ENCODE assay signal across 8 mouse cellular contexts in the genomic region with DNA sequence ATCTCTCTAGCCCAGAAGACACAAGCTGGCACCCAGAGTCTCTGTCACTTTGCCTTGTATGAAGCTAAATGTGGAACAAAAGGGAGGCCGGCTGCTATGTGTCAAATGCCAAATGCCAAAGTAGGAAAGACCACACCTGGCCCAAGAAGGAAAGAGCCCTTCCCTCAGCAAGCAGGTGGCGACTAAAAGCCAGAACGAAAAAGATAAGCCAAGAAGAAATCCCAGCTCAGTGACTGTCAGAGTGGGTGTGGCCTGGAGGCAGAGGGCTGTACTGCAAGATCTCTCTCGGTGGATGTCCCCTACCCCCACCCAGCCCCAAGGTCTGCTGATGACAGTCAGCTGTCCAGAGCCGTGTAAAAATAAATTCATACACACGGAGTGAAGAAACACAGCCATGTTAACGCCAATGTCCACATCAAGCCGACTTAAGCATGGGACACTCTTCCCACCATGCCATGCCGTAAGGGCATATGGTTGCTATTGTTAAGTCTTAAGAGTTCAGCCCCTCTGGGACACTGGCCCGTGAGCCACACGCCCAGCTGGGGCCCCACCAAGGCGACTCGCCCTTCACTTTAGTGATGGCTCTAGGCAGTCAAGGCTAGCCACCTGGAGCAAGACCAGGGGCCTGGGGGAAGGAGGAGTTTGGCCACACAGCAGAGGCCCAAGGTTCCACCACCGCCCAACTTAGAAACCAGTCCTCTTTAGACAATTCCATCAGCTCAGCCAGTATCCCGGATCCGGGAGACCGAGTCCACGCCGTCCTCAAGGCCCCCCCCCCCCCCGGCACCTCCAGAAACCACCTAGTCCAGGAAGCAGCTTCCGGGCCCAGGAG. TPM values are rescaled to one million over a fixed set of nuclear protein-coding genes. Genes with fewer than 3 reads are reported as not detected.
DNase-seq lines count a peak whose midpoint lies in the region; ATAC-seq and TF ChIP-seq lines count a peak whose summit lies in the region.

No protein-coding gene starts in this region.

- no peak for DNase-seq in lung, adult 2 months
- DNase-seq in lung, postnatal 36 days, result no peak
- DNase-seq in adrenal gland, postnatal 36 days, result peak; percentile 82
- peak; percentile 64 to 75 for DNase-seq in kidney, postnatal 4 days
- no peak for DNase-seq in right cerebral cortex, postnatal 10 days (ENCODE audit: low spot score in 2 of 2)
- DNase-seq in ovary, postnatal 10 days (ENCODE audit: low spot score), result no peak

- H3K9ac ChIP-seq in midbrain, embryonic 15.5 days, result peak overlapping the region; percentile 98

- no peak for TF ChIP-seq POLR2A in lung, adult 2 months (IDR thresholded peaks at IDR 0.05; ENCODE audit: borderline replicate concordance, extremely low read depth, low read depth, low read length)

- no peak for TF ChIP-seq CTCF in lung, adult 2 months (IDR thresholded peaks at IDR 0.05; ENCODE audit: insufficient read depth, low read length)

- peak overlapping the region; percentile 92 for H3K4me2 ChIP-seq in midbrain, embryonic 15.5 days

- WGBS in lung, adult 2 months, result 2% methylated on average over 21 of the region's 21 CpGs
- WGBS in midbrain, embryonic 15.5 days, result 5% methylated on average over 21 of the region's 21 CpGs

- no peaks in the 10 kb centered on the region for H3K9me3 ChIP-seq in midbrain, embryonic 15.5 days

- H3K27me3 ChIP-seq in midbrain, embryonic 15.5 days (replicated peaks), result peaks cover 3% of the 10 kb centered on the region

- ATAC-seq in granulocyte monocyte progenitor cell, adult 5-6 weeks (replicated peaks; ENCODE audit: poor library complexity, severe bottlenecking), result peak; percentile 26
- ATAC-seq in midbrain, embryonic 15.5 days (replicated peaks), result peak; percentile 41

- peak overlapping the region; percentile 75 for H3K4me3 ChIP-seq in lung, adult 2 months (replicated peaks; ENCODE audit: extremely low read depth, low read depth, low read length)
- H3K4me3 ChIP-seq in midbrain, embryonic 15.5 days, result peak overlapping the region; percentile 96

- H3K27ac ChIP-seq in midbrain, embryonic 15.5 days, result peak overlapping the region; percentile 94

- peaks cover 11% of the 10 kb centered on the region; the same call in 1 of the 2 replicates for H3K36me3 ChIP-seq in midbrain, embryonic 15.5 days (replicated peaks)

- H3K4me1 ChIP-seq in lung, adult 2 months (ENCODE audit: control insufficient read depth, insufficient read depth, low read length), result peaks cover 39% of the 10 kb centered on the region
- H3K4me1 ChIP-seq in midbrain, embryonic 15.5 days, result peaks cover 55% of the 10 kb centered on the region

RNA-seq across cellular contexts. Expression of a gene that starts 1.7 kb away (rescaled TPM):
- 166 and 187 TPM in 2 replicates for polyA plus RNA-seq in lung, adult 2 months (2012; rRNA removed)
- total RNA-seq in adrenal gland, postnatal 36 days (2021), result 100 to 1,000 TPM; 256 to 378 TPM
- total RNA-seq in granulocyte monocyte progenitor cell, adult 5-6 weeks (2014; fragmentation: Nextera tagmentation), result 118 and 134 TPM in 2 replicates
- 73.9 and 101 TPM in 2 replicates for total RNA-seq in granulocyte monocyte progenitor cell, adult 5-6 weeks (2017)
- polyA plus RNA-seq in midbrain, embryonic 15.5 days (2015; fragmentation: Nextera tagmentation; extraction: Ambion mirVana), result 139 and 162 TPM in 2 replicates

RNA-seq across cellular contexts. Expression of a gene that starts 5.7 kb away (rescaled TPM):
- polyA plus RNA-seq in lung, adult 2 months (2012; rRNA removed), result 40.9 and 51.2 TPM in 2 replicates
- 1 to 10 TPM; 5.0 to 9.0 TPM for total RNA-seq in adrenal gland, postnatal 36 days (2021)
- total RNA-seq in granulocyte monocyte progenitor cell, adult 5-6 weeks (2014; fragmentation: Nextera tagmentation), result 1.0 and 5.4 TPM in 2 replicates
- 0.82 and 1.3 TPM in 2 replicates for total RNA-seq in granulocyte monocyte progenitor cell, adult 5-6 weeks (2017)
- 1.9 and 2.5 TPM in 2 replicates for polyA plus RNA-seq in midbrain, embryonic 15.5 days (2015; fragmentation: Nextera tagmentation; extraction: Ambion mirVana)

RNA-seq across cellular contexts. Expression of a gene that starts 28.5 kb away (rescaled TPM):
- polyA plus RNA-seq in lung, adult 2 months (2012; rRNA removed), result 58.6 and 66.5 TPM in 2 replicates
- 10 to 100 TPM; 45.4 to 46.9 TPM for total RNA-seq in adrenal gland, postnatal 36 days (2021)
- 113 and 231 TPM in 2 replicates for total RNA-seq in granulocyte monocyte progenitor cell, adult 5-6 weeks (2014; fragmentation: Nextera tagmentation)
- 339 TPM in 2 replicates for total RNA-seq in granulocyte monocyte progenitor cell, adult 5-6 weeks (2017)
- polyA plus RNA-seq in midbrain, embryonic 15.5 days (2015; fragmentation: Nextera tagmentation; extraction: Ambion mirVana), result 51.2 and 59.2 TPM in 2 replicates

RNA-seq across cellular contexts. Expression of a gene that starts 47.3 kb away (rescaled TPM):
- polyA plus RNA-seq in lung, adult 2 months (2012; rRNA removed), result 68.2 and 73.2 TPM in 2 replicates
- total RNA-seq in adrenal gland, postnatal 36 days (2021), result 10 to 100 TPM; 41.5 to 48.8 TPM
- total RNA-seq in granulocyte monocyte progenitor cell, adult 5-6 weeks (2014; fragmentation: Nextera tagmentation), result 1.6 and 9.2 TPM in 2 replicates
- total RNA-seq in granulocyte monocyte progenitor cell, adult 5-6 weeks (2017), result 0.56 and 1.2 TPM in 2 replicates
- polyA plus RNA-seq in midbrain, embryonic 15.5 days (2015; fragmentation: Nextera tagmentation; extraction: Ambion mirVana), result 51.0 and 53.7 TPM in 2 replicates

RNA-seq across cellular contexts. Expression of a gene that starts 53.1 kb away (rescaled TPM):
- 33.3 and 39.0 TPM in 2 replicates for polyA plus RNA-seq in lung, adult 2 months (2012; rRNA removed)
- total RNA-seq in adrenal gland, postnatal 36 days (2021), result 10 to 100 TPM; 21.8 to 22.7 TPM
- 128 and 139 TPM in 2 replicates for total RNA-seq in granulocyte monocyte progenitor cell, adult 5-6 weeks (2014; fragmentation: Nextera tagmentation)
- total RNA-seq in granulocyte monocyte progenitor cell, adult 5-6 weeks (2017), result 109 and 122 TPM in 2 replicates
- polyA plus RNA-seq in midbrain, embryonic 15.5 days (2015; fragmentation: Nextera tagmentation; extraction: Ambion mirVana), result 3.1 and 3.6 TPM in 2 replicates

Comparison
In these comparisons a context has a peak if more than half of its experiments do, and no peak if none do; other contexts are left out.
1. DNase-seq: peak in adrenal gland, postnatal 36 days (2 of 2) and kidney, postnatal 4 days (2 of 2); none in lung, adult 2 months (single experiment), lung, postnatal 36 days (single experiment), right cerebral cortex, postnatal 10 days (0 of 2) and ovary, postnatal 10 days (single experiment).